Mouse (Mus musculus) CH12.LX (cell line): ENCODE measurements around the gene Krtap7-1. TPM values are rescaled to one million over a fixed set of nuclear protein-coding genes. Genes with fewer than 3 reads are reported as not detected.

Source experiments
- DNase-seq: peaks from one replicate; pipeline ENCODE4 v3.0.0-alpha.2; 2013; ENCODE audit errors: extremely low read depth
- H3K27ac ChIP-seq: 2 replicates; pipeline ENCODE4 v1.5.1; 2012; ENCODE audit warnings: low read depth, mild to moderate bottlenecking, control low read depth, moderate library complexity; ENCODE audit not compliant: insufficient read depth
- H3K27me3 ChIP-seq: replicated peaks from 2 replicates; pipeline ENCODE3; 2012; ENCODE audit warnings: inconsistent platforms
- H3K36me3 ChIP-seq, 2 experiments: replicated peaks in 1 of 2; 2 replicates each; pipeline versions ENCODE3 to v1.6.1; 2012; ENCODE audit warnings: inconsistent platforms in 1 of 2, low read length in 1 of 2, mild to moderate bottlenecking in 1 of 2, mixed read lengths in 1 of 2, moderate library complexity in 1 of 2; ENCODE audit not compliant: control insufficient read depth in 1 of 2, insufficient read depth in 1 of 2
- H3K4me1 ChIP-seq, 2 experiments: 2 replicates each; pipeline ENCODE4 v1.6.1; 2012; ENCODE audit warnings: inconsistent platforms in 1 of 2, moderate library complexity in 1 of 2; ENCODE audit not compliant: insufficient read depth in 2 of 2, control insufficient read depth in 1 of 2
- H3K4me2 ChIP-seq: 2 replicates; pipeline ENCODE4 v1.6.1; 2012; ENCODE audit warnings: low read depth, mild to moderate bottlenecking, control low read depth; ENCODE audit not compliant: poor library complexity, insufficient read depth, severe bottlenecking
- H3K4me3 ChIP-seq, 3 experiments: fragments of 150-350 bp in 1 of 3; sonication (generic) in 1 of 3; replicated peaks in 1 of 3; 2 replicates each; pipeline versions ENCODE3 to v1.5.1; 2011 to 2012; ENCODE audit warnings: low read depth in 2 of 3, low read length in 2 of 3, mild to moderate bottlenecking in 2 of 3, moderate library complexity in 2 of 3, control low read depth in 1 of 3, improper control_type of control experiment in 1 of 3, inconsistent platforms in 1 of 3, mixed read lengths in 1 of 3; ENCODE audit not compliant: poor library complexity in 1 of 3
- H3K79me2 ChIP-seq: replicated peaks from 2 replicates; pipeline ENCODE4 v1.6.1; 2012; ENCODE audit warnings: mild to moderate bottlenecking, moderate library complexity; ENCODE audit not compliant: control insufficient read depth, poor library complexity, insufficient read depth, severe bottlenecking; ENCODE audit errors: extremely low read depth
- H3K9ac ChIP-seq: 2 replicates; pipeline ENCODE4 v1.6.1; 2012; ENCODE audit warnings: low read depth, mild to moderate bottlenecking, control low read depth, moderate library complexity; ENCODE audit not compliant: insufficient read depth
- H3K9me3 ChIP-seq: replicated peaks from 2 replicates; pipeline ENCODE3; 2012; ENCODE audit warnings: low read length, inconsistent platforms, mixed read lengths
- BHLHE40 ChIP-seq: IDR thresholded peaks from 2 replicates; pipeline ENCODE4 v1.6.1; 2011; ENCODE audit warnings: mild to moderate bottlenecking, low read depth, low read length, improper control_type of control experiment
- CTCF ChIP-seq, 2 experiments: IDR thresholded peaks in 1 of 2; conservative IDR thresholded peaks in 1 of 2; 2 replicates each; pipeline ENCODE4 v1.5.1; 2011 to 2012; ENCODE audit warnings: low read depth in 2 of 2, low read length in 2 of 2, improper control_type of control experiment in 1 of 2, inconsistent platforms in 1 of 2, mild to moderate bottlenecking in 1 of 2, moderate library complexity in 1 of 2
- E2F4 ChIP-seq: IDR thresholded peaks from 2 replicates; pipeline ENCODE4 v1.6.1; 2011; ENCODE audit warnings: low read depth, low read length, improper control_type of control experiment; ENCODE audit not compliant: insufficient replicate concordance
- ELF1 ChIP-seq: IDR thresholded peaks from 2 replicates; pipeline ENCODE4 v1.6.1; 2014; ENCODE audit warnings: low read depth, mild to moderate bottlenecking, inconsistent platforms, low read length, improper control_type of control experiment
- ETS1 ChIP-seq: conservative IDR thresholded peaks from 2 replicates; pipeline ENCODE4 v1.6.1; 2012; ENCODE audit warnings: low read depth, mild to moderate bottlenecking, inconsistent platforms, low read length, improper control_type of control experiment, moderate library complexity
- HCFC1 ChIP-seq: IDR thresholded peaks from 2 replicates; pipeline ENCODE4 v1.6.1; 2012; ENCODE audit warnings: low read depth, mild to moderate bottlenecking, inconsistent platforms, low read length, improper control_type of control experiment
- JUND ChIP-seq: conservative IDR thresholded peaks from 2 replicates; pipeline ENCODE4 v1.6.1; 2011; ENCODE audit warnings: low read depth, low read length, improper control_type of control experiment
- MAFK ChIP-seq: IDR thresholded peaks from 2 replicates; pipeline ENCODE4 v1.6.1; 2011; ENCODE audit warnings: low read length, improper control_type of control experiment; ENCODE audit not compliant: insufficient replicate concordance
- MAX ChIP-seq: IDR thresholded peaks from 2 replicates; pipeline ENCODE4 v1.6.1; 2011; ENCODE audit warnings: low read length, improper control_type of control experiment
- MAZ ChIP-seq: IDR thresholded peaks from 2 replicates; pipeline ENCODE4 v1.6.1; 2012; ENCODE audit warnings: low read depth, mild to moderate bottlenecking, inconsistent platforms, low read length, improper control_type of control experiment, moderate library complexity
- MEF2A ChIP-seq: IDR thresholded peaks from 2 replicates; pipeline ENCODE4 v1.6.1; 2014; ENCODE audit warnings: low read depth, mild to moderate bottlenecking, inconsistent platforms, low read length, improper control_type of control experiment, borderline replicate concordance
- MXI1 ChIP-seq: IDR thresholded peaks from 2 replicates; pipeline ENCODE4 v1.6.1; 2011; ENCODE audit warnings: mild to moderate bottlenecking, low read depth, low read length, improper control_type of control experiment
- MYC ChIP-seq: IDR thresholded peaks from 2 replicates; pipeline ENCODE4 v1.6.1; 2011; ENCODE audit warnings: low read depth, mild to moderate bottlenecking, improper control_type of control experiment, low read length
- NELFE ChIP-seq: IDR thresholded peaks from 2 replicates; pipeline ENCODE4 v1.6.1; 2011; ENCODE audit warnings: low read depth, low read length, improper control_type of control experiment
- NRF1 ChIP-seq: IDR thresholded peaks from 2 replicates; pipeline ENCODE4 v1.6.1; 2014; ENCODE audit warnings: low read depth, mild to moderate bottlenecking, inconsistent platforms, low read length, improper control_type of control experiment, moderate library complexity
- POLR2AphosphoS2 ChIP-seq: IDR thresholded peaks from 2 replicates; pipeline ENCODE4 v1.6.1; 2011; ENCODE audit warnings: low read depth, low read length, improper control_type of control experiment
- TBP ChIP-seq: conservative IDR thresholded peaks from 2 replicates; pipeline ENCODE4 v1.6.1; 2011; ENCODE audit warnings: low read depth, low read length, improper control_type of control experiment
- ZC3H11A ChIP-seq: IDR thresholded peaks from 2 replicates; pipeline ENCODE4 v1.6.1; 2012; ENCODE audit warnings: low read depth, mild to moderate bottlenecking, inconsistent platforms, low read length, improper control_type of control experiment
- ZKSCAN1 ChIP-seq: IDR thresholded peaks from 2 replicates; pipeline ENCODE4 v1.6.1; 2012; ENCODE audit warnings: low read depth, inconsistent platforms, low read length, improper control_type of control experiment, borderline replicate concordance
- ZMIZ1 ChIP-seq: IDR thresholded peaks from 2 replicates; pipeline ENCODE4 v1.6.1; 2012; ENCODE audit warnings: low read depth, mild to moderate bottlenecking, inconsistent platforms, low read length, improper control_type of control experiment
- dilution Hi-C: fragments of 300-500 bp; cut with MboI; formaldehyde crosslinking; loops from 2 replicates; pipeline ENCODE4 v1.14.3; 2020; ENCODE audit warnings: low sequenced_read_pairs; ENCODE audit not compliant: extremely low pct_unique_long_range_greater_than_20kb, extremely low pct_ligation_motif_present
- in situ Hi-C: fragments of 300-500 bp; cut with MboI; formaldehyde crosslinking; loops from 3 replicates; pipeline ENCODE4 v1.14.3; 2019; ENCODE audit warnings: low sequenced_read_pairs, low pct_ligation_motif_present, low pct_unique_long_range_greater_than_20kb, mixed read lengths
- polyA plus RNA-seq: library from polyadenylated mRNA; unstranded; fragments of >175 nt; gene quantifications from 2 replicates; pipeline ENCODE4 v1.2.1, GENCODE M21; 2012; ENCODE audit warnings: low read depth; ENCODE audit not compliant: insufficient read length
- total RNA-seq, 2 experiments: library from RNA; depleted of rRNA; stranded (reverse); fragments of 300-350 nt in 1 of 2; fragments of >200 nt in 1 of 2; gene quantifications; 2 replicates each; pipeline ENCODE4 v1.2.3; 2012 to 2014

The Krtap7-1 gene
- total and polyA plus RNA-seq, 3 experiments, result not detected

DNA sequence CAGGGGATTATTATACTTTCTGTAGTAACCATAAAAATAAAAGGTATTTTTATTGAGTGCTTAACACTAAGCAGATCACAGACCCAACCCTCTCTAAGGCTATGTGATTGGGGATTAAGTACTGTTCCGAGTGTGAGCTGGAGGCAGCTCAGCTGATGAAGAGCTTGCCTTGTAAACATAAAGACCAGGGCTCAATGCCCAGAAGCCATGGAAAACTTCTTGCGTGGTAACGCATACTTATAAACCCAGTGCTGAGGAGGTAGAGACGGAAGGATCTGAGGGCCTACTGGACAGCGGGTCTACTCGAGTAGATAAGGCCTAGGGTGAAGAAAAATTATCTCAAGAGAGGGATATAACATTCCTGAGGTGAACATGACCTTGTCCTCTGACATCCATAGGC, 12.0 kb upstream of the Krtap7-1 start:
- no peaks in the 10 kb centered on the region for H3K36me3 ChIP-seq
- no peak overlapping the region for H3K27ac ChIP-seq
- DNase-seq, result no peak
- no peaks in the 10 kb centered on the region for H3K4me1 ChIP-seq
- H3K4me3 ChIP-seq, result no peak overlapping the region
- no peak overlapping the region for H3K9ac ChIP-seq
- no peaks in the 10 kb centered on the region for H3K27me3 ChIP-seq
- TF ChIP-seq E2F4 (no peak), POLR2AphosphoS2 (no peak), BHLHE40 (no peak)
- no peak overlapping the region for H3K4me2 ChIP-seq
- dilution Hi-C loops (no loop called here), in situ Hi-C loops (no loop called here)
- H3K9me3 ChIP-seq, result peaks cover 74% of the 10 kb centered on the region
- no peaks in the 10 kb centered on the region for H3K79me2 ChIP-seq

GRCm38 (mm10) chr16:89517635-89518034, 9.5 kb upstream of the Krtap7-1 start:
- in situ Hi-C loops (no loop called here), dilution Hi-C loops (no loop called here)
- H3K4me2 ChIP-seq, result no peak overlapping the region
- H3K9ac ChIP-seq, result no peak overlapping the region
- no peak for DNase-seq
- no peak overlapping the region for H3K27ac ChIP-seq
- no peaks in the 10 kb centered on the region for H3K36me3 ChIP-seq
- no peaks in the 10 kb centered on the region for H3K79me2 ChIP-seq
- H3K9me3 ChIP-seq, result peaks cover 81% of the 10 kb centered on the region
- no peaks in the 10 kb centered on the region for H3K27me3 ChIP-seq
- TF ChIP-seq CTCF (conservative IDR thresholded peaks at IDR 0.05 in 1 of 2, IDR thresholded peaks at IDR 0.05 in 1 of 2; ENCODE audit: low read depth in 2 of 2, low read length in 2 of 2) (peak in 1 of 2 experiments; percentile 13; a peak in 1 of 4 replicates), HCFC1 (no peak)
- TF ChIP-seq, all 38 proteins: peak for 1
- H3K4me3 ChIP-seq, result no peak overlapping the region
- H3K4me1 ChIP-seq, result no peaks in the 10 kb centered on the region

- Histone ChIP-seq H3K79me2 (no peaks in the 10 kb centered on the region), H3K36me3 (no peaks in the 10 kb centered on the region), H3K9me3 (peaks cover 74% of the 10 kb centered on the region)
- DNase-seq, result no peak
- TF ChIP-seq ZKSCAN1, result no peak
- TF ChIP-seq BHLHE40, result no peak
- TF ChIP-seq NELFE, result no peak
- no peak for TF ChIP-seq MYC
- no peak for TF ChIP-seq NRF1
- no peak for TF ChIP-seq TBP
- no peak for TF ChIP-seq ZMIZ1
- TF ChIP-seq HCFC1, result no peak
- TF ChIP-seq MAZ, result no peak
- no peak for TF ChIP-seq POLR2AphosphoS2
- TF ChIP-seq E2F4, result no peak
- TF ChIP-seq MXI1, result no peak
- TF ChIP-seq ELF1, result no peak
- no peak for TF ChIP-seq ZC3H11A
- no peak for TF ChIP-seq MAX
- TF ChIP-seq ETS1, result no peak
- no peak for TF ChIP-seq CTCF (conservative IDR thresholded peaks at IDR 0.05 in 1 of 2, IDR thresholded peaks at IDR 0.05 in 1 of 2; ENCODE audit: low read depth in 2 of 2, low read length in 2 of 2)
- no peak for TF ChIP-seq MEF2A
- TF ChIP-seq JUND, result no peak
- TF ChIP-seq MAFK, result no peak
- TF ChIP-seq, all 38 proteins: peak for 0
- in situ Hi-C loops (no loop called here), dilution Hi-C loops (no loop called here)
- H3K4me3 ChIP-seq, result no peak overlapping the region
- no peak overlapping the region for H3K27ac ChIP-seq
- no peak overlapping the region for H3K4me2 ChIP-seq
- H3K27me3 ChIP-seq, result no peaks in the 10 kb centered on the region
- H3K4me1 ChIP-seq, result no peaks in the 10 kb centered on the region
- H3K9ac ChIP-seq, result no peak overlapping the region
Observed at GRCm38 (mm10) chr16:89513431-89513830, 5.3 kb upstream of the Krtap7-1 start.
